Comparison of ENCODE assay signal across 20 mouse cellular contexts in the genomic region with DNA sequence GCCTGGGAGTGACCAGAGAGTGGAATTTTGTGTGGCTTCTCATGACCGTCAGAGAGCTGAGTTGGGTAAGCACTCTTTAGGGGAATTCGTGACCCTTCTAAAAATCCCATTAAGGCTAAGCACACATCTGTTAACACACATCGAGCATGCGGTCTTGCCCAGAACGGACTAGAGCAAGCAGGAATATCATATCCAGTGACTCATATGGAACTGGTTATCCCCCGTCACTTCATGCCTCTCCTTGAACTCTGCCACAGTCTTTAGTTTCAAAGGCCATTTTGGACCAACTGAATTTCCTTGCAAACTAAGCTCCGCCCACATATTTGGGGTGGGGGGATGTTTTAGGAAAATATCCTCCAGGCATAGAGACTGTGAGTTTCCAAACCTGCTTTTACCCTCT.
DNase-seq lines count a peak whose midpoint lies in the region; ATAC-seq and TF ChIP-seq lines count a peak whose summit lies in the region.
"Had no signal": no experiment of that assay in that cellular context is flagged by ENCODE, and none has a peak within 500 bp of the region (broad histone marks: within the 10 kb centered on the region; RNA-seq: fewer than 3 reads in every experiment).

No protein-coding gene starts in this region.

- peak; percentile 47 for DNase-seq in embryo, embryonic 11.5 days (ENCODE audit: low read depth, low spot score)
- peak; percentile 67 for DNase-seq in hindlimb bud, embryonic 11.5 days (ENCODE audit: extremely low spot score, low read depth, low spot score)
- DNase-seq in cerebellum, adult 2 months, result no peak
- no peak for DNase-seq in adrenal gland, postnatal 25 days
- no peak for DNase-seq in heart, adult 18-20 months
- DNase-seq: adrenal gland, postnatal 14 days; cerebellum, adult 9-11 months; kidney, adult 8-10 months; kidney, postnatal 36 days; liver; lung, adult 2 months; thymus, adult 2 months had no signal

- no peak overlapping the region for H3K4me3 ChIP-seq in hindbrain, embryonic 12.5 days
- no peak overlapping the region for H3K4me3 ChIP-seq in hindbrain, embryonic 16.5 days (ENCODE audit: low read length)
- no peak overlapping the region for H3K4me3 ChIP-seq in stomach, embryonic 16.5 days (replicated peaks; ENCODE audit: low read length)
- no peak overlapping the region for H3K4me3 ChIP-seq in cerebellum, adult 2 months (replicated peaks; ENCODE audit: insufficient read depth, low read depth, low read length)
- H3K4me3 ChIP-seq: heart, embryonic 13.5 days; hindbrain, embryonic 15.5 days; neural tube, embryonic 13.5 days had no signal

- no peak for TF ChIP-seq POLR2A in cerebellum, adult 2 months (IDR thresholded peaks at IDR 0.05; ENCODE audit: borderline replicate concordance, insufficient read depth, low read length)

- no peak for ATAC-seq in hindbrain, embryonic 12.5 days (ENCODE audit: low FRiP score)
- ATAC-seq in hindbrain, embryonic 16.5 days, result no peak
- ATAC-seq in stomach, embryonic 16.5 days (ENCODE audit: insufficient read depth, low FRiP score), result peak; percentile 46
- ATAC-seq: midbrain, embryonic 16.5 days had no signal

- no peak overlapping the region for H3K9ac ChIP-seq in hindbrain, embryonic 12.5 days
- no peak overlapping the region for H3K9ac ChIP-seq in hindbrain, embryonic 16.5 days (ENCODE audit: low read depth, low read length)
- no peak overlapping the region for H3K9ac ChIP-seq in stomach, embryonic 16.5 days (ENCODE audit: low read length)
- H3K9ac ChIP-seq: heart, embryonic 13.5 days; hindbrain, embryonic 15.5 days; neural tube, embryonic 13.5 days had no signal

- H3K9me3 ChIP-seq in hindbrain, embryonic 12.5 days (replicated peaks), result no peaks in the 10 kb centered on the region
- H3K9me3 ChIP-seq in hindbrain, embryonic 16.5 days (ENCODE audit: control insufficient read depth, low read length), result no peaks in the 10 kb centered on the region
- H3K9me3 ChIP-seq in stomach, embryonic 16.5 days (replicated peaks; ENCODE audit: control insufficient read depth, low read length), result no peaks in the 10 kb centered on the region
- H3K9me3 ChIP-seq: heart, embryonic 13.5 days; hindbrain, embryonic 15.5 days; neural tube, embryonic 13.5 days had no signal

- no peaks in the 10 kb centered on the region for H3K36me3 ChIP-seq in hindbrain, embryonic 12.5 days
- no peaks in the 10 kb centered on the region for H3K36me3 ChIP-seq in hindbrain, embryonic 16.5 days (ENCODE audit: control insufficient read depth, insufficient read depth, low read length)
- no peaks in the 10 kb centered on the region for H3K36me3 ChIP-seq in stomach, embryonic 16.5 days (ENCODE audit: control insufficient read depth, insufficient read depth, low read length)
- H3K36me3 ChIP-seq: G1E; heart, embryonic 13.5 days; hindbrain, embryonic 15.5 days; neural tube, embryonic 13.5 days had no signal

- H3K27me3 ChIP-seq in hindbrain, embryonic 12.5 days, result 0 out of 2 replicates have a peak, but pooled peaks cover 2% of the 10 kb centered on the region
- no peaks in the 10 kb centered on the region for H3K27me3 ChIP-seq in hindbrain, embryonic 16.5 days (replicated peaks; ENCODE audit: control insufficient read depth, insufficient read depth, low read length)
- H3K27me3 ChIP-seq in stomach, embryonic 16.5 days (ENCODE audit: control insufficient read depth, insufficient read depth, low read length), result no peaks in the 10 kb centered on the region
- no peaks in the 10 kb centered on the region for H3K27me3 ChIP-seq in cerebellum, adult 2 months (ENCODE audit: control insufficient read depth, insufficient read depth, low read length)
- H3K27me3 ChIP-seq: heart, embryonic 13.5 days; hindbrain, embryonic 15.5 days; neural tube, embryonic 13.5 days had no signal

- TF ChIP-seq CTCF in cerebellum, adult 2 months (IDR thresholded peaks at IDR 0.05; ENCODE audit: borderline replicate concordance, insufficient read depth, low read depth, low read length), result no peak

- no peaks in the 10 kb centered on the region; the same call in 1 of the 2 replicates for H3K4me1 ChIP-seq in hindbrain, embryonic 12.5 days
- H3K4me1 ChIP-seq in hindbrain, embryonic 16.5 days (ENCODE audit: control insufficient read depth, insufficient read depth, low read depth, low read length), result no peaks in the 10 kb centered on the region
- H3K4me1 ChIP-seq in stomach, embryonic 16.5 days (ENCODE audit: control insufficient read depth, insufficient read depth, low read length), result no peaks in the 10 kb centered on the region; the same call in 1 of the 2 replicates
- H3K4me1 ChIP-seq in cerebellum, adult 2 months (ENCODE audit: control insufficient read depth, insufficient read depth, low read length), result no peaks in the 10 kb centered on the region
- H3K4me1 ChIP-seq: heart, embryonic 13.5 days; hindbrain, embryonic 15.5 days; neural tube, embryonic 13.5 days had no signal

- 68% methylated on average over 7 of the region's 7 CpGs for WGBS in hindbrain, embryonic 12.5 days
- WGBS in hindbrain, embryonic 16.5 days, result 87% methylated on average over 7 of the region's 7 CpGs
- 52% methylated on average over 7 of the region's 7 CpGs for WGBS in stomach, embryonic 16.5 days
- 90% methylated on average over 7 of the region's 7 CpGs for WGBS in cerebellum, adult 2 months

- no peak overlapping the region for H3K4me2 ChIP-seq in hindbrain, embryonic 12.5 days (replicated peaks)
- no peak overlapping the region for H3K4me2 ChIP-seq in hindbrain, embryonic 16.5 days (ENCODE audit: low read length)
- H3K4me2 ChIP-seq in stomach, embryonic 16.5 days (ENCODE audit: low read depth, low read length), result no peak overlapping the region
- H3K4me2 ChIP-seq: heart, embryonic 13.5 days; hindbrain, embryonic 15.5 days; neural tube, embryonic 13.5 days had no signal

- H3K27ac ChIP-seq in hindbrain, embryonic 12.5 days, result peak overlapping the region; percentile 17; the same call in 1 of the 2 replicates
- H3K27ac ChIP-seq in hindbrain, embryonic 16.5 days (ENCODE audit: low read depth, low read length), result no peak overlapping the region
- peak overlapping the region; percentile 71 for H3K27ac ChIP-seq in stomach, embryonic 16.5 days (ENCODE audit: low read length)
- H3K27ac ChIP-seq in cerebellum, adult 2 months (ENCODE audit: insufficient read depth, low read length), result no peak overlapping the region
- H3K27ac ChIP-seq: heart, embryonic 13.5 days; hindbrain, embryonic 15.5 days; neural tube, embryonic 13.5 days had no signal

Comparison
In these comparisons a context has a peak if more than half of its experiments do, and no peak if none do; other contexts are left out.
1. H3K27ac ChIP-seq: peak in hindbrain, embryonic 12.5 days (single experiment) and stomach, embryonic 16.5 days (single experiment); none in hindbrain, embryonic 16.5 days (single experiment) and cerebellum, adult 2 months (single experiment).
2. DNase-seq: peak in embryo, embryonic 11.5 days (single experiment) and hindlimb bud, embryonic 11.5 days (single experiment); none in cerebellum, adult 2 months (0 of 2), adrenal gland, postnatal 25 days (single experiment) and heart, adult 18-20 months (0 of 2).